Mouse (Mus musculus): ENCODE results near the gene Nradd. TPM values are rescaled to one million over a fixed set of nuclear protein-coding genes. Genes with fewer than 3 reads are reported as not detected.

Gene Nradd
- total RNA-seq, 2 experiments from 2014 or later, result 3.5 to 4.6 TPM

GRCm38 (mm10) chr9:110620685-110621084 is 3.6 kb downstream of the Nradd start:
- no peak for ATAC-seq (ENCODE audit: poor library complexity, severe bottlenecking)

GRCm38 (mm10) chr9:110620180-110620579 is 4.1 kb downstream of the Nradd start:
- no peak for ATAC-seq (ENCODE audit: poor library complexity, severe bottlenecking)

GRCm38 (mm10) chr9:110617081-110617480 is 7.2 kb downstream of the Nradd start:
- no peak for ATAC-seq (ENCODE audit: poor library complexity, severe bottlenecking)

DNA sequence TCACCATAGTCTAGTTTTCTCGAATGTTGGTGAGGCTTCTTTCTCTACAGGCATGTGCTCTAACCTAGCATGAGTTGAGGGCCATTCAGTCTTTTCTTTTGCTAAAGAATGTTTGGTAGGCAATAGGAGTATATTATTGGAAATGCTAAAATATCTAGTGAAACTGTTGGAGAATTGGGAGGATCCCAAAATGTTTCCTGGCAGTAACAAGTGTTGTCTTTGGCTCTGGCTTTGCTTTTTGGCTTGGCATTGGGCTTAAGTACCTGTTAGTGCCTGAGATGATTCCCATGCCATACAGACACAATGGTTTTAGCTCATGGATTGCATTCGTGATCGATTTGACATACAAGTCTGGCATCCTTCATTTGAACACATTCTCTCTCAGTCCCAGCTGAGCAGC is 12.8 kb downstream of the Nradd start:
- ATAC-seq (ENCODE audit: poor library complexity, severe bottlenecking), result no peak

- no peak for ATAC-seq (ENCODE audit: poor library complexity, severe bottlenecking)
These were observed 40.7 kb downstream of the Nradd start for GRCm38 (mm10) chr9:110583521-110583920.

- no peak for ATAC-seq (ENCODE audit: poor library complexity, severe bottlenecking)
These were observed 42.1 kb downstream of the Nradd start for GRCm38 (mm10) chr9:110582161-110582560.

Other genes starting within 250 kb of the Nradd start
- 7.2 and 11.5 TPM in 2 replicates for gene Ptpn23, start 216.2 kb downstream of the Nradd start, total RNA-seq (2015)
- 2.9 and 5.9 TPM in 2 replicates for gene Ptpn23, start 216.2 kb downstream of the Nradd start, total RNA-seq (2017)
- 7,759 and 10,303 TPM in 2 replicates for gene Ngp, start 204.7 kb downstream of the Nradd start, total RNA-seq (2015)
- 2,992 and 4,182 TPM in 2 replicates for gene Ngp, start 204.7 kb downstream of the Nradd start, total RNA-seq (2017)
- 19.8 and 21.9 TPM in 2 replicates for gene Klhl18, start 147.8 kb downstream of the Nradd start, total RNA-seq (2015)
- gene Klhl18, start 147.8 kb downstream of the Nradd start, total RNA-seq (2017), result 16.7 and 18.8 TPM in 2 replicates
- 1.1 and 1.6 TPM in 2 replicates for gene Kif9, start 147.5 kb downstream of the Nradd start, total RNA-seq (2015)
- 2.2 and 3.3 TPM in 2 replicates for gene Kif9, start 147.5 kb downstream of the Nradd start, total RNA-seq (2017)
- 109 and 127 TPM in 2 replicates for gene Setd2, start 91.9 kb downstream of the Nradd start, total RNA-seq (2015)
- gene Setd2, start 91.9 kb downstream of the Nradd start, total RNA-seq (2017), result 159 and 176 TPM in 2 replicates
- gene Nbeal2, start 29.7 kb upstream of the Nradd start, total RNA-seq (2015), result 42.1 and 52.5 TPM in 2 replicates
- 29.1 and 35.9 TPM in 2 replicates for gene Nbeal2, start 29.7 kb upstream of the Nradd start, total RNA-seq (2017)
- 204 and 210 TPM in 2 replicates for gene Ccdc12, start 32.1 kb upstream of the Nradd start, total RNA-seq (2015)
- gene Ccdc12, start 32.1 kb upstream of the Nradd start, total RNA-seq (2017), result 165 and 180 TPM in 2 replicates
- gene Myl3, start 117.4 kb upstream of the Nradd start, total RNA-seq (2015), result not detected in 2 replicates
- not detected in 2 replicates for gene Myl3, start 117.4 kb upstream of the Nradd start, total RNA-seq (2017)
- gene Pth1r, start 122.7 kb upstream of the Nradd start, total RNA-seq (2015), result not detected in 2 replicates
- gene Pth1r, start 122.7 kb upstream of the Nradd start, total RNA-seq (2017), result 0.77 TPM in 1 of 2 replicates, not detected in the other
- not detected in 2 replicates for gene Prss42, start 173.7 kb upstream of the Nradd start, total RNA-seq (2015)
- gene Prss42, start 173.7 kb upstream of the Nradd start, total RNA-seq (2017), result not detected in 2 replicates
- gene Prss44, start 189.5 kb upstream of the Nradd start, total RNA-seq (2015), result not detected in 2 replicates
- not detected in 2 replicates for gene Prss44, start 189.5 kb upstream of the Nradd start, total RNA-seq (2017)
- gene Prss43, start 202.2 kb upstream of the Nradd start, total RNA-seq (2015), result not detected in 2 replicates
- gene Prss43, start 202.2 kb upstream of the Nradd start, total RNA-seq (2017), result not detected in 2 replicates
- gene Prss45, start 210.1 kb upstream of the Nradd start, total RNA-seq (2015), result not detected in 2 replicates
- not detected in 2 replicates for gene Prss45, start 210.1 kb upstream of the Nradd start, total RNA-seq (2017)
- gene Prss46, start 220.1 kb upstream of the Nradd start, total RNA-seq (2015), result not detected in 2 replicates
- not detected in 2 replicates for gene Prss46, start 220.1 kb upstream of the Nradd start, total RNA-seq (2017)
- 1.0 TPM in 1 of 2 replicates, not detected in the other for gene Prss50, start 233.5 kb upstream of the Nradd start, total RNA-seq (2015)
- gene Prss50, start 233.5 kb upstream of the Nradd start, total RNA-seq (2017), result 0.15 TPM in 1 of 2 replicates, not detected in the other

Data from megakaryocyte, adult 5-6 weeks (primary cell).